Comparison of ENCODE assay signal across 8 mouse cellular contexts in genomic region chr5:36948831-36949230, GRCm38 (mm10). TPM values are rescaled to one million over a fixed set of nuclear protein-coding genes. Genes with fewer than 3 reads are reported as not detected.
A peak's percentile ranks its signal among the peaks of the same experiment; 100 is the strongest.
DNase-seq lines count a peak whose midpoint lies in the region; ATAC-seq lines count a peak whose summit lies in the region.

No protein-coding gene starts in this region.

- H3K4me3 ChIP-seq in heart, embryonic 11.5 days (ENCODE audit: low read depth, low read length) = no peak overlapping the region
- no peak overlapping the region for H3K4me3 ChIP-seq in forebrain, embryonic 12.5 days (replicated peaks)
- no peak overlapping the region for H3K4me3 ChIP-seq in hindbrain, embryonic 16.5 days (ENCODE audit: low read length)
- H3K4me3 ChIP-seq in limb, embryonic 10.5 days = no peak overlapping the region

- DNase-seq in heart, adult 11 months = peak; percentile 93
- peak; percentile 50 for DNase-seq in c-Kit-positive CD71-negative TER-119-negative erythroid progenitor cells, embryonic 14.5 days (ENCODE audit: low read depth)
- DNase-seq in limb, embryonic 10.5 days (ENCODE audit: low spot score) = peak; percentile 79
- peak; percentile 65 to 86 for DNase-seq in spleen, postnatal 4 days (ENCODE audit: low spot score in 2 of 2)

- 26% methylated on average over 3 of the region's 3 CpGs for WGBS in heart, embryonic 11.5 days (ENCODE audit: insufficient replicate concordance)
- 13% methylated on average over 3 of the region's 3 CpGs for WGBS in forebrain, embryonic 12.5 days
- WGBS in hindbrain, embryonic 16.5 days = 13% methylated on average over 3 of the region's 3 CpGs
- 20% methylated on average over 3 of the region's 3 CpGs for WGBS in limb, embryonic 10.5 days

- H3K36me3 ChIP-seq in heart, embryonic 11.5 days (ENCODE audit: control insufficient read depth, insufficient read depth, low read length) = no peaks in the 10 kb centered on the region
- H3K36me3 ChIP-seq in forebrain, embryonic 12.5 days (replicated peaks) = no peaks in the 10 kb centered on the region
- H3K36me3 ChIP-seq in hindbrain, embryonic 16.5 days (ENCODE audit: control insufficient read depth, insufficient read depth, low read length) = peaks cover 10% of the 10 kb centered on the region; the same call in 1 of the 2 replicates
- no peaks in the 10 kb centered on the region for H3K36me3 ChIP-seq in limb, embryonic 10.5 days

- no peaks in the 10 kb centered on the region for H3K9me3 ChIP-seq in heart, embryonic 11.5 days (replicated peaks; ENCODE audit: control insufficient read depth, low read length)
- no peaks in the 10 kb centered on the region for H3K9me3 ChIP-seq in forebrain, embryonic 12.5 days
- no peaks in the 10 kb centered on the region for H3K9me3 ChIP-seq in hindbrain, embryonic 16.5 days (ENCODE audit: control insufficient read depth, low read length)
- no peaks in the 10 kb centered on the region for H3K9me3 ChIP-seq in limb, embryonic 10.5 days (replicated peaks)

- no peak overlapping the region for H3K9ac ChIP-seq in heart, embryonic 11.5 days (ENCODE audit: low read depth, low read length)
- H3K9ac ChIP-seq in forebrain, embryonic 12.5 days = no peak overlapping the region
- no peak overlapping the region for H3K9ac ChIP-seq in hindbrain, embryonic 16.5 days (ENCODE audit: low read depth, low read length)

- ATAC-seq in heart, embryonic 11.5 days (replicated peaks; ENCODE audit: insufficient number of reproducible peaks, low FRiP score, low TSS enrichment) = no peak
- peak; percentile 8; the same call in 1 of the 2 replicates for ATAC-seq in forebrain, embryonic 12.5 days (ENCODE audit: low FRiP score)
- peak; percentile 59; the same call in 1 of the 2 replicates for ATAC-seq in hindbrain, embryonic 16.5 days
- peak; percentile 53; the same call in 1 of the 2 replicates for ATAC-seq in monocyte, adult 5-6 weeks (replicated peaks; ENCODE audit: insufficient number of reproducible peaks, low FRiP score, low TSS enrichment, poor library complexity, severe bottlenecking)

- H3K27me3 ChIP-seq in heart, embryonic 11.5 days (ENCODE audit: control insufficient read depth, insufficient read depth, low read length) = peaks cover 11% of the 10 kb centered on the region
- peaks cover 58% of the 10 kb centered on the region for H3K27me3 ChIP-seq in forebrain, embryonic 12.5 days
- no peaks in the 10 kb centered on the region for H3K27me3 ChIP-seq in hindbrain, embryonic 16.5 days (replicated peaks; ENCODE audit: control insufficient read depth, insufficient read depth, low read length)
- H3K27me3 ChIP-seq in limb, embryonic 10.5 days (ENCODE audit: low read depth, poor library complexity, severe bottlenecking) = no peaks in the 10 kb centered on the region

- H3K4me1 ChIP-seq in heart, embryonic 11.5 days (ENCODE audit: control insufficient read depth, insufficient read depth, low read length) = no peaks in the 10 kb centered on the region
- peaks cover 28% of the 10 kb centered on the region for H3K4me1 ChIP-seq in forebrain, embryonic 12.5 days
- peaks cover 7% of the 10 kb centered on the region for H3K4me1 ChIP-seq in hindbrain, embryonic 16.5 days (ENCODE audit: control insufficient read depth, insufficient read depth, low read depth, low read length)
- H3K4me1 ChIP-seq in limb, embryonic 10.5 days = no peaks in the 10 kb centered on the region

- no peak overlapping the region for H3K4me2 ChIP-seq in heart, embryonic 11.5 days
- no peak overlapping the region for H3K4me2 ChIP-seq in forebrain, embryonic 12.5 days
- H3K4me2 ChIP-seq in hindbrain, embryonic 16.5 days (ENCODE audit: low read length) = no peak overlapping the region

- no peak overlapping the region for H3K27ac ChIP-seq in heart, embryonic 11.5 days (ENCODE audit: low read depth, low read length)
- H3K27ac ChIP-seq in forebrain, embryonic 12.5 days = no peak overlapping the region
- no peak overlapping the region for H3K27ac ChIP-seq in hindbrain, embryonic 16.5 days (ENCODE audit: low read depth, low read length)
- no peak overlapping the region for H3K27ac ChIP-seq in limb, embryonic 10.5 days

RNA-seq across cellular contexts. Expression of gene Wfs1, which starts 40.2 kb away (rescaled TPM):
- 23.8 and 28.5 TPM in 2 replicates for polyA plus RNA-seq in heart, embryonic 11.5 days (2014; fragmentation: Nextera tagmentation; extraction: Ambion mirVana)
- 7.8 and 7.9 TPM in 2 replicates for polyA plus RNA-seq in forebrain, embryonic 12.5 days (2016; fragmentation: Nextera tagmentation; extraction: Ambion mirVana)
- 11.0 and 12.3 TPM in 2 replicates for polyA plus RNA-seq in hindbrain, embryonic 16.5 days (2015; fragmentation: Nextera tagmentation; extraction: Ambion mirVana)
- 6.1 and 6.7 TPM in 2 replicates for polyA plus RNA-seq in limb, embryonic 10.5 days (2016; fragmentation: Nextera tagmentation; extraction: Ambion mirVana)
- 1.2 to 2.3 TPM (median 2.1 TPM) in 3 replicates for total RNA-seq in monocyte, adult 5-6 weeks (2017)
